Mouse (Mus musculus) megakaryocyte-erythroid progenitor cell, adult 5 weeks (primary cell): ENCODE measurements around the gene Glipr1l3. TPM values are rescaled to one million over a fixed set of nuclear protein-coding genes. Genes with fewer than 3 reads are reported as not detected.

Source experiments
- polyA plus RNA-seq: library from polyadenylated mRNA; stranded (reverse); fragments of >175 nt; gene quantifications from 2 replicates; pipeline ENCODE4 v1.2.3, GENCODE M21; 2012

Glipr1l3 gene
- polyA plus RNA-seq, result not detected in 2 replicates

GRCm38 (mm10) chr10:112159882-112160560 lies at the start of gene Glipr1l3:
Gene Glipr1l3 (minus strand): TSS chr10:112160327.

GRCm38 (mm10) chr10:112163168-112163766 lies 3.1 kb upstream of the Glipr1l3 start, which contains the start of gene Caps2:
Gene Caps2 (plus strand): TSS chr10:112163621.

Other genes with a start within 250 kb of the Glipr1l3 start
- gene Krr1, start 187.7 kb downstream of the Glipr1l3 start, polyA plus RNA-seq, result 3.4 and 3.6 TPM in 2 replicates
- gene Glipr1, start 157.7 kb downstream of the Glipr1l3 start, polyA plus RNA-seq, result 14.0 and 22.1 TPM in 2 replicates
- not detected in 2 replicates for gene Glipr1l1, start 100.1 kb downstream of the Glipr1l3 start, polyA plus RNA-seq
- gene Glipr1l2, start 77.0 kb downstream of the Glipr1l3 start, polyA plus RNA-seq, result not detected in 2 replicates
- not detected in 2 replicates for gene Caps2, start 3.3 kb upstream of the Glipr1l3 start, polyA plus RNA-seq
- gene Kcnc2, start 110.8 kb upstream of the Glipr1l3 start, polyA plus RNA-seq, result 0.02 TPM in 1 of 2 replicates, not detected in the other